Mouse (Mus musculus): Measurements from ENCODE around the gene 3110009E18Rik. TPM values are rescaled to one million over a fixed set of nuclear protein-coding genes. Genes with fewer than 3 reads are reported as not detected.
A peak's percentile ranks its signal among the peaks of the same experiment; 100 is the strongest.

The 3110009E18Rik gene
- polyA plus RNA-seq, 1 experiment from 2014 or later, result 16.3 TPM

- WGBS, result 40% methylated on average over 9 of the region's 9 CpGs
- H3K27ac ChIP-seq, result no peak overlapping the region
- no peaks in the 10 kb centered on the region for H3K9me3 ChIP-seq (ENCODE audit: control insufficient read depth, low read length)
- no peak overlapping the region for H3K4me3 ChIP-seq (replicated peaks; ENCODE audit: low read length)
- no peak overlapping the region for H3K4me2 ChIP-seq (replicated peaks)
- no peaks in the 10 kb centered on the region for H3K36me3 ChIP-seq (replicated peaks; ENCODE audit: control insufficient read depth, insufficient read depth)
- no peak for DNase-seq (ENCODE audit: low spot score)
- ATAC-seq (ENCODE audit: low FRiP score), result peak; percentile 8; the same call in 1 of the 2 replicates
- H3K4me1 ChIP-seq (replicated peaks; ENCODE audit: control insufficient read depth, insufficient read depth, low read length), result no peaks in the 10 kb centered on the region
- H3K27me3 ChIP-seq (ENCODE audit: control insufficient read depth, insufficient read depth, low read length), result no peaks in the 10 kb centered on the region
- H3K9ac ChIP-seq, result no peak overlapping the region
Measured at GRCm38 (mm10) chr1:120186655-120187054, 65.7 kb downstream of the 3110009E18Rik start.

DNA sequence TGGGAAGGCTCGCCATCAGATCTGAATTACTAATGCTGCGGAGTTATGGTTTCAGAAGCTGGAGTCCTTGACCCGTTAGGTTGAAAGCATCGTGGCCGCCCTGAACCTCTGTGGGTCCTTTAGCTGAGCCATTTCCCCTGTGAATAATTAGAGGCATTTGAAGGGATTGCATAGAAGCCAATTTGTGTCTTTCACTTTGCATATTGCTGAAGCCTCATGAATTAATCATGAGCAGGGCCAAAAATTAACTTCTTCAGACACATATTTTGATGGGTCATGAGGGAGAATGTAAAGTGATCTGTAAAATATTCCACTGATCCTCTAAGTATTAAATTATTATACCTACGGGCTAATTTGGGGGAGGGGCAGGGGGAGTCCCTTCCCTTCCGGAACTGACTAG lies 66.1 kb downstream of the 3110009E18Rik start:
- peak; percentile 42 for DNase-seq (ENCODE audit: low spot score)

GRCm38 (mm10) chr1:120189206-120189605 lies 68.2 kb downstream of the 3110009E18Rik start:
- no peak overlapping the region for H3K27ac ChIP-seq
- H3K4me1 ChIP-seq (replicated peaks; ENCODE audit: control insufficient read depth, insufficient read depth, low read length), result no peaks in the 10 kb centered on the region
- H3K36me3 ChIP-seq (replicated peaks; ENCODE audit: control insufficient read depth, insufficient read depth), result no peaks in the 10 kb centered on the region
- 76% methylated on average over 6 of the region's 6 CpGs for WGBS
- no peaks in the 10 kb centered on the region for H3K9me3 ChIP-seq (ENCODE audit: control insufficient read depth, low read length)
- no peak overlapping the region for H3K4me3 ChIP-seq (replicated peaks; ENCODE audit: low read length)
- no peak for ATAC-seq (ENCODE audit: low FRiP score)
- H3K27me3 ChIP-seq (ENCODE audit: control insufficient read depth, insufficient read depth, low read length), result no peaks in the 10 kb centered on the region
- no peak for DNase-seq (ENCODE audit: low spot score)
- no peak overlapping the region for H3K4me2 ChIP-seq (replicated peaks)
- H3K9ac ChIP-seq, result no peak overlapping the region

More for the DNA sequence above, 66.1 kb downstream of the 3110009E18Rik start:
- 29% methylated on average over 7 of the region's 7 CpGs for WGBS
- Histone ChIP-seq H3K27me3 (ENCODE audit: control insufficient read depth, insufficient read depth, low read length) (no peaks in the 10 kb centered on the region), H3K4me3 (replicated peaks; ENCODE audit: low read length) (no peak overlapping the region), H3K27ac (no peak overlapping the region), H3K4me1 (replicated peaks; ENCODE audit: control insufficient read depth, insufficient read depth, low read length) (no peaks in the 10 kb centered on the region), H3K4me2 (replicated peaks) (no peak overlapping the region), H3K9ac (no peak overlapping the region), H3K36me3 (replicated peaks; ENCODE audit: control insufficient read depth, insufficient read depth) (no peaks in the 10 kb centered on the region), H3K9me3 (ENCODE audit: control insufficient read depth, low read length) (no peaks in the 10 kb centered on the region)
- ATAC-seq (ENCODE audit: low FRiP score), result peak; percentile 53; the same call in 1 of the 2 replicates

DNA sequence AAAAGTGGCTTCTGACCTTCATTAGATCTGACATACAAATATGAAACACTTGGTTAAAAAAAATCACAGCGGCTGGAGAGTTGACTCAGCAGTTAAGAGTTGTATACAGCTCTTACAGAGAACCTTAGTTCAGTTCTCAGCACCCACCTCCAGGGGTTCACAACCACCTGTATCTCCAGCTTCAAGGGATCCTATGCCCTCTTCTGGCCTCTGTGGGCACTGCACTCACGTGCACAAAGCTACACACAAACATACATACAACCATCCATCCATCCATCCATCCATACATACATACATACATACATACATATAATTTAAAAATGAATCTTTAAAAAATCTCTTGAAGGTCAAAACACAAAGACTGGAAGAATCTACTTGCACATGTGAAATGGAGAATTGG lies 69.3 kb downstream of the 3110009E18Rik start:
- Histone ChIP-seq H3K4me2 (replicated peaks) (no peak overlapping the region), H3K36me3 (replicated peaks; ENCODE audit: control insufficient read depth, insufficient read depth) (no peaks in the 10 kb centered on the region), H3K27ac (no peak overlapping the region), H3K9ac (no peak overlapping the region), H3K9me3 (ENCODE audit: control insufficient read depth, low read length) (no peaks in the 10 kb centered on the region), H3K27me3 (ENCODE audit: control insufficient read depth, insufficient read depth, low read length) (no peaks in the 10 kb centered on the region), H3K4me3 (replicated peaks; ENCODE audit: low read length) (no peak overlapping the region), H3K4me1 (replicated peaks; ENCODE audit: control insufficient read depth, insufficient read depth, low read length) (no peaks in the 10 kb centered on the region)
- DNase-seq (ENCODE audit: low spot score) (no peak), ATAC-seq (ENCODE audit: low FRiP score) (no peak)
- 95% methylated on average over 2 of the region's 2 CpGs for WGBS

GRCm38 (mm10) chr1:120190946-120191345 lies 70.0 kb downstream of the 3110009E18Rik start:
- Histone ChIP-seq H3K27ac (no peak overlapping the region), H3K4me3 (replicated peaks; ENCODE audit: low read length) (no peak overlapping the region), H3K36me3 (replicated peaks; ENCODE audit: control insufficient read depth, insufficient read depth) (no peaks in the 10 kb centered on the region), H3K4me1 (replicated peaks; ENCODE audit: control insufficient read depth, insufficient read depth, low read length) (no peaks in the 10 kb centered on the region), H3K9ac (no peak overlapping the region), H3K27me3 (ENCODE audit: control insufficient read depth, insufficient read depth, low read length) (no peaks in the 10 kb centered on the region), H3K9me3 (ENCODE audit: control insufficient read depth, low read length) (no peaks in the 10 kb centered on the region), H3K4me2 (replicated peaks) (no peak overlapping the region)
- ATAC-seq (ENCODE audit: low FRiP score) (no peak), DNase-seq (ENCODE audit: low spot score) (no peak)
- WGBS, result 89% methylated on average over 6 of the region's 6 CpGs

GRCm38 (mm10) chr1:120192321-120192720 lies 71.3 kb downstream of the 3110009E18Rik start:
- Histone ChIP-seq H3K4me3 (replicated peaks; ENCODE audit: low read length) (no peak overlapping the region), H3K9ac (no peak overlapping the region), H3K36me3 (replicated peaks; ENCODE audit: control insufficient read depth, insufficient read depth) (no peaks in the 10 kb centered on the region), H3K4me2 (replicated peaks) (no peak overlapping the region), H3K27ac (no peak overlapping the region), H3K4me1 (replicated peaks; ENCODE audit: control insufficient read depth, insufficient read depth, low read length) (no peaks in the 10 kb centered on the region), H3K27me3 (ENCODE audit: control insufficient read depth, insufficient read depth, low read length) (no peaks in the 10 kb centered on the region), H3K9me3 (ENCODE audit: control insufficient read depth, low read length) (no peaks in the 10 kb centered on the region)
- ATAC-seq (ENCODE audit: low FRiP score), result no peak
- WGBS, result 78% methylated on average over 6 of the region's 6 CpGs
- DNase-seq (ENCODE audit: low spot score), result no peak

DNA sequence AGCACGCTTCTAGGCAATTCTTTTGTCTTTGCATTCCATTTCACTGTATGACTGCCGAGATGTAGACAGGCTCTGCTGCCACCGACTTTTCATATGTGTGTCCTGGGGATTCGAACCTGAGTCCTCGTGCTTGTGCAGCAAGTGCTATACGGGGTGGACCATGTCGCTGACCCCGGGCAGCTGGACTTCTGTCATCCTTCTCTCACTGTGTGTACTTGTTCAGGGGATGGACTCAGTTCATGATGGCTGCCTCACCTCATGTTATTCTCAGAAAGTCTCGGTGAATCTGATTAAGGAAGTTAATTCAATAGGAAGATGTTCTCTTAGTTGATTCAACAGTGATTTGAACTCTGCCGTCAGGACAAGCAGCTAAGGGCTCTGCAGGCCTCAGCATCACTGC lies 72.6 kb downstream of the 3110009E18Rik start:
- no peaks in the 10 kb centered on the region for H3K36me3 ChIP-seq (replicated peaks; ENCODE audit: control insufficient read depth, insufficient read depth)
- H3K4me2 ChIP-seq (replicated peaks), result no peak overlapping the region
- H3K9ac ChIP-seq, result no peak overlapping the region
- 93% methylated on average over 10 of the region's 10 CpGs for WGBS
- DNase-seq (ENCODE audit: low spot score) (no peak), ATAC-seq (ENCODE audit: low FRiP score) (no peak)
- H3K4me3 ChIP-seq (replicated peaks; ENCODE audit: low read length), result no peak overlapping the region
- no peaks in the 10 kb centered on the region for H3K9me3 ChIP-seq (ENCODE audit: control insufficient read depth, low read length)
- no peaks in the 10 kb centered on the region for H3K27me3 ChIP-seq (ENCODE audit: control insufficient read depth, insufficient read depth, low read length)
- no peaks in the 10 kb centered on the region for H3K4me1 ChIP-seq (replicated peaks; ENCODE audit: control insufficient read depth, insufficient read depth, low read length)
- no peak overlapping the region for H3K27ac ChIP-seq

DNA sequence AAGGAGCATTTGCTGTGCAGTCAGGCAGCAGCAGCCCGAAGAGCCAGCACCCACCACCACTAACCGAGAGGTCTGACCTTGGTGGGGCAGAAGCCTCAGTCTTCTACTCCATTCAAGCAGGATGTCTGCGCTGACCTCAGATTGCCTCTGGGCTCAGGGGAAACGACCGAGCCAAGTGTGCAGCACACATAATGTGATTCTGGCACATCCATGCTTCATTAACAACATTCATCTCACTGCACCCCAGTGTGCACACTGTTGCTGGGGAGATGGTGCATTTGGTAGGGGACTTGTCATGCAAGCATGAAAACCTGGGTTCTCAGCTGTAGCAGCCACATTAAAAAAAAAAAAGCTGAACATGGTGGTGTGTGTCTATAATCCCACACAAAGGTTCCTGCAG lies 75.0 kb downstream of the 3110009E18Rik start:
- no peaks in the 10 kb centered on the region for H3K27me3 ChIP-seq (ENCODE audit: control insufficient read depth, insufficient read depth, low read length)
- H3K27ac ChIP-seq, result no peak overlapping the region
- H3K4me3 ChIP-seq (replicated peaks; ENCODE audit: low read length), result no peak overlapping the region
- no peaks in the 10 kb centered on the region for H3K4me1 ChIP-seq (replicated peaks; ENCODE audit: control insufficient read depth, insufficient read depth, low read length)
- no peaks in the 10 kb centered on the region for H3K9me3 ChIP-seq (ENCODE audit: control insufficient read depth, low read length)
- H3K4me2 ChIP-seq (replicated peaks), result no peak overlapping the region
- ATAC-seq (ENCODE audit: low FRiP score), result no peak
- H3K9ac ChIP-seq, result no peak overlapping the region
- no peaks in the 10 kb centered on the region for H3K36me3 ChIP-seq (replicated peaks; ENCODE audit: control insufficient read depth, insufficient read depth)
- no peak for DNase-seq (ENCODE audit: low spot score)
- WGBS, result 25% methylated on average over 5 of the region's 5 CpGs

DNA sequence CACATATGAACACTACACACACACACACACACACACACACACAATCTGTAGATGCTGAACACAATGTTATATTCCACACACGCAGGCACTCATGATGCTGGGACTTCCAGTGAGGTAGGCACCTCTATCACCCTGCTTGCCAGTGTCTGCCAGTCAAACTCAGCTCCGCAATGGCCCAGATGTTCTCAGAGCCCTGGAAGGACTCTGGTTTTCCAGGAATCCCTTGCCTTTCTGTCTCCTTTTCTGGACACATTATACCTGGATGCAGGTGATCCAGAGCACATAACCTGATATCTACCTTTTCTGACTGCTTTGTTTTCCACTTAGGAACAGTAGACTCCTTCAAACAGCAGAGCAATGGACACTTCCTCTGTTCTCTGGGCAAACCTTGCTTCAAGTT lies 75.7 kb downstream of the 3110009E18Rik start:
- Histone ChIP-seq H3K4me3 (replicated peaks; ENCODE audit: low read length) (no peak overlapping the region), H3K36me3 (replicated peaks; ENCODE audit: control insufficient read depth, insufficient read depth) (no peaks in the 10 kb centered on the region), H3K9me3 (ENCODE audit: control insufficient read depth, low read length) (no peaks in the 10 kb centered on the region), H3K9ac (no peak overlapping the region), H3K27me3 (ENCODE audit: control insufficient read depth, insufficient read depth, low read length) (no peaks in the 10 kb centered on the region), H3K27ac (no peak overlapping the region), H3K4me2 (replicated peaks) (no peak overlapping the region), H3K4me1 (replicated peaks; ENCODE audit: control insufficient read depth, insufficient read depth, low read length) (no peaks in the 10 kb centered on the region)
- no peak for ATAC-seq (ENCODE audit: low FRiP score)
- DNase-seq (ENCODE audit: low spot score), result no peak
- WGBS, result 92% methylated on average over 2 of the region's 2 CpGs

DNA sequence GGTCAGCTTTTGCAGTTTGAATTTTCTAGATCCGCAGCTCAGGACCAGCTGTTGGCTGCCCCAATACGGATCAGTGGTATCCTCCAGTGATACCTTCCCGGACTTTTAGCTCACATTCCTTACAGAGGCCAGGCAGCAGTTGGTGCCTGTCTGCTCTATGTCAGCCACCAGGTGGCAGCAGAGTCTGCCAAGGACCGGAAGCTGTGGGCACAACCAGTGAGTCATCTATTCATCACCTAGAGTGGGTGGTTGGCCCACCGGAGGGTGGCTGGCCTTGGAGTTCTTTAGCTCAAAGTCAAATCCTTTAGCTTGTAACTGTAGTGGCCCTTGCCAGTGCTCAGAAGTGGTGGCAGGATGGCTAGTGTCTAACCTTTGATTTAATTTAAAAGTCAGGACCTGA lies 76.2 kb downstream of the 3110009E18Rik start:
- Histone ChIP-seq H3K36me3 (replicated peaks; ENCODE audit: control insufficient read depth, insufficient read depth) (no peaks in the 10 kb centered on the region), H3K9me3 (ENCODE audit: control insufficient read depth, low read length) (no peaks in the 10 kb centered on the region), H3K27ac (no peak overlapping the region), H3K4me1 (replicated peaks; ENCODE audit: control insufficient read depth, insufficient read depth, low read length) (no peaks in the 10 kb centered on the region), H3K4me2 (replicated peaks) (no peak overlapping the region), H3K9ac (no peak overlapping the region), H3K4me3 (replicated peaks; ENCODE audit: low read length) (no peak overlapping the region), H3K27me3 (ENCODE audit: control insufficient read depth, insufficient read depth, low read length) (no peaks in the 10 kb centered on the region)
- DNase-seq (ENCODE audit: low spot score) (peak; percentile 82), ATAC-seq (ENCODE audit: low FRiP score) (peak; percentile 66)
- WGBS, result 20% methylated on average over 5 of the region's 5 CpGs

Measured in hindbrain, embryonic 14.5 days (tissue).